Mouse (Mus musculus) limb, embryonic 13.5 days (tissue): ENCODE measurements around the gene Ptgir. TPM values are rescaled to one million over a fixed set of nuclear protein-coding genes. Genes with fewer than 3 reads are reported as not detected.

Experiments used
- polyA plus RNA-seq: library from polyadenylated mRNA; unstranded; fragments of >200 nt; fragmentation: Nextera tagmentation; extraction: Ambion mirVana; gene quantifications from 2 replicates; pipeline ENCODE4 v1.2.1, GENCODE M21; 2015

Ptgir gene
- polyA plus RNA-seq, 1 experiment from 2014 or later, result 2.0 TPM

Other genes with a start within 250 kb of the Ptgir start
- gene Ceacam15, start 230.8 kb upstream of the Ptgir start, polyA plus RNA-seq, result not detected in 2 replicates
- not detected in 2 replicates for gene Ceacam9, start 184.6 kb upstream of the Ptgir start, polyA plus RNA-seq
- gene Ap2s1, start 168.1 kb upstream of the Ptgir start, polyA plus RNA-seq, result 243 and 265 TPM in 2 replicates
- gene Slc1a5, start 125.2 kb upstream of the Ptgir start, polyA plus RNA-seq, result 33.1 and 35.5 TPM in 2 replicates
- gene Strn4, start 90.6 kb upstream of the Ptgir start, polyA plus RNA-seq, result 117 and 124 TPM in 2 replicates
- 32.4 and 33.3 TPM in 2 replicates for gene Fkrp, start 89.8 kb upstream of the Ptgir start, polyA plus RNA-seq
- gene Prkd2, start 63.6 kb upstream of the Ptgir start, polyA plus RNA-seq, result 20.8 and 20.9 TPM in 2 replicates
- gene Dact3, start 31.2 kb upstream of the Ptgir start, polyA plus RNA-seq, result 5.1 and 6.1 TPM in 2 replicates
- gene Gng8, start 14.7 kb upstream of the Ptgir start, polyA plus RNA-seq, result 15.4 and 16.0 TPM in 2 replicates
- gene Calm3, start 17.6 kb downstream of the Ptgir start, polyA plus RNA-seq, result 103 and 115 TPM in 2 replicates
- gene Pnmal2, start 38.2 kb downstream of the Ptgir start, polyA plus RNA-seq, result 22.7 and 23.4 TPM in 2 replicates
- 1.00 and 1.0 TPM in 2 replicates for gene Pnmal1, start 53.2 kb downstream of the Ptgir start, polyA plus RNA-seq
- 0.27 and 0.31 TPM in 2 replicates for gene Gm42372, start 76.6 kb downstream of the Ptgir start, polyA plus RNA-seq
- 33.0 and 33.1 TPM in 2 replicates for gene Ccdc8, start 86.2 kb downstream of the Ptgir start, polyA plus RNA-seq
- gene Ppp5c, start 121.4 kb downstream of the Ptgir start, polyA plus RNA-seq, result 115 and 118 TPM in 2 replicates
- gene Hif3a, start 155.9 kb downstream of the Ptgir start, polyA plus RNA-seq, result 12.9 and 14.9 TPM in 2 replicates
- 0.06 and 0.17 TPM in 2 replicates for gene Psg16, start 167.6 kb downstream of the Ptgir start, polyA plus RNA-seq
- gene Ceacam3, start 243.8 kb downstream of the Ptgir start, polyA plus RNA-seq, result not detected in 2 replicates